Mouse (Mus musculus) midbrain, embryonic 13.5 days (tissue): ENCODE data around the gene 6430550D23Rik. TPM values are rescaled to one million over a fixed set of nuclear protein-coding genes. Genes with fewer than 3 reads are reported as not detected.

Source experiments
- ATAC-seq: fragments of 200-750 bp; cut with Nextera tagmentation; 2 replicates; pipeline ENCODE4 v1.8.0; 2017; ENCODE audit warnings: mild to moderate bottlenecking, moderate TSS enrichment, moderate library complexity
- H3K27ac ChIP-seq: fragments of 300-500 bp; sonication (generic); 2 replicates; pipeline ENCODE4 v1.5.1; 2015; ENCODE audit warnings: inconsistent platforms, mild to moderate bottlenecking, moderate library complexity
- H3K27me3 ChIP-seq: fragments of 300-500 bp; sonication (generic); 2 replicates; pipeline ENCODE4 v1.6.1; 2015; ENCODE audit warnings: mild to moderate bottlenecking, inconsistent platforms
- H3K36me3 ChIP-seq: fragments of 300-500 bp; sonication (generic); 2 replicates; pipeline ENCODE4 v1.6.1; 2015; ENCODE audit warnings: mild to moderate bottlenecking, inconsistent platforms
- H3K4me1 ChIP-seq: fragments of 300-500 bp; sonication (generic); replicated peaks from 2 replicates; pipeline ENCODE4 v1.6.1; 2015; ENCODE audit warnings: inconsistent platforms
- H3K4me2 ChIP-seq: fragments of 300-500 bp; sonication (generic); replicated peaks from 2 replicates; pipeline ENCODE4 v1.6.1; 2015; ENCODE audit warnings: moderate library complexity, mild to moderate bottlenecking, inconsistent platforms
- H3K4me3 ChIP-seq: fragments of 300-500 bp; sonication (generic); replicated peaks from 2 replicates; pipeline ENCODE4 v1.5.1; 2015; ENCODE audit warnings: mild to moderate bottlenecking, inconsistent platforms
- H3K9ac ChIP-seq: fragments of 300-500 bp; sonication (generic); replicated peaks from 2 replicates; pipeline ENCODE4 v1.6.1; 2015; ENCODE audit warnings: mild to moderate bottlenecking, inconsistent platforms
- H3K9me3 ChIP-seq: fragments of 300-500 bp; sonication (generic); 2 replicates; pipeline ENCODE4 v1.6.1; 2016; ENCODE audit warnings: mild to moderate bottlenecking, inconsistent platforms
- WGBS: fragments of 180-500 bp; shearing (Covaris S2); methylation state at CpG from one replicate; pipeline ENCODE4 v1.1.7; 2015; 5-methylcytosine and 5-hydroxymethylcytosine counted together
- polyA plus RNA-seq: library from polyadenylated mRNA; unstranded; fragments of >200 nt; fragmentation: Nextera tagmentation; extraction: Ambion mirVana; gene quantifications from 2 replicates; pipeline ENCODE4 v1.2.1, GENCODE M21; 2015

6430550D23Rik gene
- polyA plus RNA-seq, 1 experiment from 2014 or later = 1.9 TPM

DNA sequence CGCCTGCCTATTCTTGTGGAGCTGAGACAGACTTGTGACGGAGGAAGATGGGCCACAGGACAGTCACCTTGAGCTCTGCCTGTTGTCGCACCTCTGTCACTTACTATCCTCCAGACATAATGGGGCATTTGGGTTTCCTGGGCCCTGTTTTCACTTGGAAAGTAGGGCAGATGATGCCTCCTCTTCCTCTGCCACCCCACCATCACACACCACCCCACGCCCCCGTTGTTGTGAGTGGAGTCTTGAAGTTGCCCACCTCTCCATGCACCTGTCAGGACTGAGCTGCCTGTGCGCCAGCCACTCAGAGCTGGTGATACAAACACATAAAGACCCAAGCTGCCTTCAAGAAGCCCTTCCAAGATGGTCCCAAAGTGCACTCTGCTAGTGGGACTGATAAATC is 20.6 kb downstream of the 6430550D23Rik start:
- WGBS = 98% methylated on average over 6 of the region's 6 CpGs

DNA sequence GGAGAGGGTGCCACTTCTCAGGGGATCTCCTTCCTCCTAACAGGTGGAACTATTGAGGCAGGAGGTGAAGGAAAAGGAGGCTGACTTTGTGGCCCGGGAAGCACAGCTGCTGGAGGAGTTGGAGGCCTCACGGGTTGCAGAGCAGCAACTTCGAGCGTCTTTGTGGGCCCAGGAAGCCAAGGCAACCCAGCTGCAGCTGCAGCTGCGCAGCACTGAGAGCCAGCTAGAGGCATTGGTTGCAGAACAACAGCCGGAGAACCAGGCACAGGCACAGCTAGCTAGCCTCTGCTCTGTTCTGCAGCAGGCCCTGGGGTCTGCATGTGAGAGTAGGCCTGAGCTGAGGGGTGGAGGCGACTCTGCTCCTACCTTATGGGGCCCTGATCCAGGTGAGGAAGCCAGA is 22.0 kb downstream of the 6430550D23Rik start:
- Histone ChIP-seq H3K9me3 (no peaks in the 10 kb centered on the region), H3K4me1 (no peaks in the 10 kb centered on the region), H3K4me3 (no peak overlapping the region), H3K27ac (no peak overlapping the region), H3K27me3 (no peaks in the 10 kb centered on the region), H3K36me3 (peaks cover 98% of the 10 kb centered on the region), H3K4me2 (no peak overlapping the region), H3K9ac (no peak overlapping the region)
- WGBS = 91% methylated on average over 7 of the region's 7 CpGs
- ATAC-seq = no peak

More for the DNA sequence above, 20.6 kb downstream of the 6430550D23Rik start:
- ATAC-seq = no peak
- Histone ChIP-seq H3K9ac (no peak overlapping the region), H3K4me1 (no peaks in the 10 kb centered on the region), H3K36me3 (peaks cover 99% of the 10 kb centered on the region), H3K4me3 (no peak overlapping the region), H3K27me3 (no peaks in the 10 kb centered on the region), H3K27ac (no peak overlapping the region), H3K9me3 (no peaks in the 10 kb centered on the region), H3K4me2 (no peak overlapping the region)

DNA sequence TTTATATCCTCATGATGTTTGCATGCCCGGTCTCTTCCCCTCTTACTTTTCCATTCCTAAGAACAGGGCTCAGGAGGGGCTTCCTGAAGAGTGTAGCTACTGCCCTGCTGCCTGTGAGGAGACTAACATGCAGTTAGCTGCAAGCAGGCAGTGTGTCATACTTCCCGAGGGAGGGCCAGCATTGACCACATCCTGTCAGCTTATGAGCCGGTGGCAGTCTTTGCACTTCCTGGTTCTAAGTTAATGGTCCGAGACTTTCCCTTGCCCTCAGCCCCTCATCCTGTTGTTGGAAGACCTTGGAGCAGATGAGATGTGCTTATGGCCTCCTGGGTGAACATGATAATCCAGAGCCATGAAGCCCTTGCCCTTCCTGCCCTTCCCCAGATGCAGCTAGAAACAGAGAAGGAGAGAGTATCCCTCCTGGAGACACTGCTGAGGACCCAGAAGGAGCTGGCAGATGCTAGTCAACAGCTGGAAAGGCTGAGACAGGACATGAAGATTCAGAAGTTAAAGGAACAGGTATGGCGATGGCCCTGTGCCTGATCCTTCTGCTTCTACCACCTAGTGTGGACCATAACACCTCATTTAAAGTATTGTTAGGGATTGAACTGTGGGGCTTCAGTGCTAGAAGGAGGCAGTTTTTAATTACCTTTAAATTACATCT is 28.3 kb downstream of the 6430550D23Rik start:
- ATAC-seq = no peak
- 91% methylated on average over 5 of the region's 5 CpGs for WGBS
- no peaks in the 10 kb centered on the region for H3K27me3 ChIP-seq

DNA sequence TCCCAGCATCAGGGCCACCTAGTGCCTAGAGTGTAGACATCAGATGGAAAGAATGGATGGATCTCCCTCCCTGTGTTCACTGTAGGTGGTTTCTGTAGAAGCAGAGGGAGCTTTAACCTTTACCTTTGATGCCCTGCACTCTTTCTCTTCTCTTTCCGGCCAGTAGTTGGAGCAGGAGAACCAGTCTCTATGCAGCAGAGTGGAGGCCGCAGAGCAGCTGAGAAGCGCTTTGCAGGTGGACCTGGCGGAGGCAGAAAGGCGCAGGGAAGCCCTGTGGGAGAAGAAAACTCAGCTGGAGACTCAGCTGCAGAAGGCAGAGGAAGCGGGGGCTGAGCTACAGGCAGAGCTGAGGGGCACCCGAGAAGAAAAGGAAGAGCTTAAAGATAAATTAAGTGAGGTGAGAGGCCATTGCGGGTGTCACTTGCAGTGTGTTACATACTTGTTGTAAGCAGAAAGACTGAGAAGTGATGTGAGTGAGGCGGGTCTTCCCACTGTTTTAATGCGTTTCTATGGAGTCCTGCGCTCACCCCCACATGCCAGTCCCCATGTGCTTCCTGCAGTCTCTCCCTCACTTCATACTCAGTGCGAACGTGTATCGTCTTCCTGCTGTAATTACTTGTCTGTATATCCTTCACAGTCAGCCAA is 33.6 kb downstream of the 6430550D23Rik start:
- Histone ChIP-seq H3K27me3 (no peaks in the 10 kb centered on the region), H3K36me3 (peaks cover 90% of the 10 kb centered on the region), H3K4me1 (no peaks in the 10 kb centered on the region), H3K9ac (no peak overlapping the region), H3K27ac (no peak overlapping the region), H3K4me2 (no peak overlapping the region), H3K9me3 (no peaks in the 10 kb centered on the region), H3K4me3 (no peak overlapping the region)
- ATAC-seq = no peak
- 81% methylated on average over 14 of the region's 14 CpGs for WGBS

More for the DNA sequence above, 28.3 kb downstream of the 6430550D23Rik start:
- no peak overlapping the region for H3K4me3 ChIP-seq
- peaks cover 92% of the 10 kb centered on the region for H3K36me3 ChIP-seq
- no peaks in the 10 kb centered on the region for H3K9me3 ChIP-seq
- no peak overlapping the region for H3K9ac ChIP-seq
- no peaks in the 10 kb centered on the region for H3K4me1 ChIP-seq
- no peak overlapping the region for H3K27ac ChIP-seq
- no peak overlapping the region for H3K4me2 ChIP-seq

DNA sequence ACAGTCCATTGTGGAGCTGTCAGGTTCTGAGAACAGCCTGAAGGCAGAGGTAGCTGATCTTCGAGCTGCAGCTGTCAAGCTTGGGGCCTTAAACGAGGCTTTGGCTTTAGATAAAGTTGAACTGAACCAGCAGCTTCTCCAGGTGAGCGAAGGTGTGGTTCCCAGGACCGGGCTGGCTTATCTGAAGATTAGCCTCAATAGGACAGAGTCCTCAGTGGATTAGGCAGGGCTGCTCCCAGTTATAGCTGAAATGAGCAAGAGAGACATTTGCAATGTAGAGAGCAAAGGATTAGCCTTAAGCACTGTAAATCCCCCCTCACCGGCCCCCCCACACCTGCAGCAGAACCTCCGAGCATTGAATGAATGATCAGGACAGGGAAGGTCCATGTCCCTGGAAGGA is 34.4 kb downstream of the 6430550D23Rik start:
- WGBS = 83% methylated on average over 6 of the region's 6 CpGs
- no peak overlapping the region for H3K4me2 ChIP-seq
- no peaks in the 10 kb centered on the region for H3K27me3 ChIP-seq
- no peak overlapping the region for H3K4me3 ChIP-seq
- H3K9me3 ChIP-seq = no peaks in the 10 kb centered on the region
- ATAC-seq = no peak
- no peak overlapping the region for H3K27ac ChIP-seq
- H3K4me1 ChIP-seq = no peaks in the 10 kb centered on the region
- peaks cover 90% of the 10 kb centered on the region for H3K36me3 ChIP-seq
- H3K9ac ChIP-seq = no peak overlapping the region

DNA sequence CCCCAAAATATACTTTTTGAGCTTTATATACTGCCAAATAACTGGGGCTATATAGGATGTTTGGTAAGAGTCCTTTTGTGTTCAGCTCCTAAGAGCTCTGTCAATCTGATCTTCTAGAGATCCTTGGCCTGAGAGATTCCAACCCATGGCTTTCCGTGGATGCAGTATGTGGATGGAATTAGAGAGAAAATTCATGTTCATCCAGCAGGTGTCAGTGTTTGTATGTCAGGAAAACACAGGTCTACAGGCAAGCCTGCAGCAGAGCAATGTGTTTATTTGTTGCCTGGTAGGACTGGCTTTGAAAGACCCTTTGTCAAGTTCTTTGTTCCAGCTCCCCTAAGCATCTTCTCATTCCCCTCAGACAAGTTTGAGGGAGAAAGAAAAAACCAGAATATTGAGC is 44.8 kb downstream of the 6430550D23Rik start:
- Histone ChIP-seq H3K27me3 (no peaks in the 10 kb centered on the region), H3K9me3 (no peaks in the 10 kb centered on the region), H3K36me3 (peaks cover 56% of the 10 kb centered on the region), H3K9ac (no peak overlapping the region), H3K4me3 (no peak overlapping the region), H3K4me2 (no peak overlapping the region), H3K4me1 (no peaks in the 10 kb centered on the region), H3K27ac (no peak overlapping the region)
- ATAC-seq = no peak
- 51% methylated on average over 1 of the region's 1 CpGs for WGBS

DNA sequence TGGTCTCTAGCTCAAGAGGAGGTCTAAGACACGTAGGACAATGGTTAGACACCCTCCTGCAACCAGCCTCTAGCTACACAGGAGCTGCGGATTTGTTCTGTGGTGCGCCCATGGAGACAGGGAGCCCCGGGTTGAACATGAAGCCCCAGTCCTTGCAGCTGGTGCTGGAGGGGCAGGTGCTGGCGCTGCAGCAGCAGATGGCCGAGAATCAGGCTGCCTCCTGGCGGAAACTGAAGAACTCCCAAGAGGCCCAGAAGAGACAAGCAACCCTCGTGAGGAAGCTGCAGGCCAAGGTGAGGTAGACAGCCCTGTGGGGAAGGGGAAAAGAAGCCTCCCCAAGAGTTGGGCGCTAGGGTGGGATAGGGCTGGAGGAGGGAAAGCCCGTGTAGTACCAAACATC is 45.9 kb downstream of the 6430550D23Rik start:
- 77% methylated on average over 10 of the region's 10 CpGs for WGBS
- peaks cover 44% of the 10 kb centered on the region for H3K36me3 ChIP-seq
- no peak overlapping the region for H3K4me2 ChIP-seq
- no peak overlapping the region for H3K9ac ChIP-seq
- H3K27me3 ChIP-seq = no peaks in the 10 kb centered on the region
- H3K27ac ChIP-seq = no peak overlapping the region
- ATAC-seq = no peak
- H3K9me3 ChIP-seq = no peaks in the 10 kb centered on the region
- H3K4me1 ChIP-seq = peaks cover 9% of the 10 kb centered on the region
- no peak overlapping the region for H3K4me3 ChIP-seq

DNA sequence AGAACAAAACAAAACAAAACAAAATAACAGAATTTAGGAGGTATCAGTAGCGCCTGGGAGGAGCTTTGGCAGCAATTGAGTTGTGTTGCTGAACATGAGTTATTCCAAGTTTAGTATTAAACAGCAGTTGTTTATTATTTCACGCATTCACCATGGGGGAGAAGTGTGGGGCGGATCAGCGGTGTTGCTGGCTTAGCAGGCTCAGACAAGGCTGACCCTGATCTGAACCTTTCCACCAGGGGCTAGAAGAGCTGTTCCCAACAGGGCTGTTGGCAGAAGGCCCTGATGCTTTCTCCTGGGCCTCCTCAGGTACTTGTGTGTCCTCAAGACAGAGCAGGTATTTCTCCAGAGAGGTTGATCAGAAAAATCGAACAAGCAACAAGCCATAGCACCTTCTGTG is 47.8 kb downstream of the 6430550D23Rik start:
- no peak overlapping the region for H3K4me3 ChIP-seq
- H3K9ac ChIP-seq = no peak overlapping the region
- H3K27me3 ChIP-seq = no peaks in the 10 kb centered on the region
- H3K4me2 ChIP-seq = no peak overlapping the region
- 93% methylated on average over 5 of the region's 5 CpGs for WGBS
- H3K9me3 ChIP-seq = no peaks in the 10 kb centered on the region
- H3K36me3 ChIP-seq = peaks cover 27% of the 10 kb centered on the region
- peaks cover 9% of the 10 kb centered on the region for H3K4me1 ChIP-seq
- ATAC-seq = no peak
- H3K27ac ChIP-seq = no peak overlapping the region

DNA sequence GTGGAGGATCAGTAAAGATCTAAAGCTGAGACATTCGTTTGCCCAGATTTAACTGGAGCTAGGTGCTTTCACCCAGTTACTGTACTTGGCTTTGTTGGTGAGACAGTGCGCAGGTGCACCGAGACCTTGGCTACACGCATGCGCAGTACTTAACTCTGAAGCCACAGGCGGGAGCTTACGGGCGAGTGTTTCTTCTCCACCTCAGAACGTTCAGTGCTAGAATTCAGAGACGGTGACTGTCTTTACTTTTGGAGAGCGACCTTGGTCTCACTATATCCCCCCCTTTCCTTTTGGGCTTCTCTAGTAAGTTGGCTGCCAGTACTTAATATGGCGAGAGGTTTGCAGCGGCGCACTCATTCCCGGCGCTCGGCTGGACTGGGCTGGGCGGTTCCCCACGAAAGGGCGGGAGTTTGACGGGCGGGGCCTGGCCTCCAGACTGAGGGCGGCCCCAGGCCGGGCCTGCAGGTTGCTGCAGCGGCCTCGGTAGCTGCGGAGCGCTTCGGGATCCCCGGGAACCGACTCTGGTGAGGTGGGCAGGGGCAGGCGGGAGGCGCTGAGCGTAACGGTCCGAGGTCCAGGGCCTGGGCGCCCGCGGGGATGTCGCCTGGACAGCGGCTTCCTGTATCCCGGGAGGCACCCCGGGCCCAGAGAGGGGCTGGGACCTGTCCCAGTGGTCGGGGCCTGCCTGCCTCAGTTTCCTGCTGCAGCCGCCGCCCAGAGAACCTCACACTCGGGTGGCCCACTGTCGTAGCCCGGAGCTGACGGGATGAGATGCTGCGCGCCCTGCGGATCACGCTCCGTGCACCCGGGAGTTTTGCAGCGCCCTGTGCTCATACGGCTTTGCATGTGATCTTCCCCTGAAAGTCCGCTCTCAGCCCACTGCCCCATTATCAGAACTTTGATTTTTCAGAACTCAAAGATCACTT is 51.4 kb downstream of the 6430550D23Rik start, which contains the start of gene Cep250:
Gene Cep250 (plus strand): TSS at position 325 of the 926 bp plus-strand sequence.
- peak; percentile 97 for ATAC-seq
- peak within 1 kb of the TSS; percentile 67 for H3K4me2 ChIP-seq
- no peaks in the 10 kb centered on the region for H3K27me3 ChIP-seq
- peaks cover 9% of the 10 kb centered on the region for H3K4me1 ChIP-seq
- no peaks in the 10 kb centered on the region for H3K9me3 ChIP-seq
- under 1% methylated on average over 59 of the region's 59 CpGs for WGBS
- H3K9ac ChIP-seq = peak within 1 kb of the TSS; percentile 95
- peak within 1 kb of the TSS; percentile 88 for H3K4me3 ChIP-seq
- no peaks in the 10 kb centered on the region for H3K36me3 ChIP-seq
- peak within 1 kb of the TSS; percentile 88 for H3K27ac ChIP-seq

DNA sequence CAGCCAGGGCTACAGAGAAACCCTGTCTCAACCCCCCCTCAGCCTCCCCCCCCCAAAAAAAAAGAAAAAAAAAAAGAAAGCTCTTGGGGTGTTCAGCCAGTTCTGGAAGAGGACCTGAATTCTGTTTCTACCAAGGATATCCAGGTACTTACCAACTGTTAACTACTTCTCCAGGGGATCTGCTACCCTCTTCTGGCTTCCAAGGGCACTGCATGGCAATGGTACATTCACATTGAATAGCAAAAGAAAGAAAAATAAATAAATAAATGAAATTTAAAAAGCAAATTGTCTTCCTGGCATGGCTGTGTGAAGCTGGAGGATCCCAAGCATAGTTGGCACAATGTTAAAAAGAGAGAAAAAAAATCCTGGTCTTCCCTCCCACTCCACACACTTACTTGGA is 55.8 kb downstream of the 6430550D23Rik start:
- ATAC-seq = no peak
- Histone ChIP-seq H3K4me2 (no peak overlapping the region), H3K4me1 (peaks cover 13% of the 10 kb centered on the region), H3K4me3 (no peak overlapping the region), H3K27me3 (no peaks in the 10 kb centered on the region), H3K36me3 (no peaks in the 10 kb centered on the region), H3K9ac (no peak overlapping the region), H3K9me3 (no peaks in the 10 kb centered on the region), H3K27ac (no peak overlapping the region)

DNA sequence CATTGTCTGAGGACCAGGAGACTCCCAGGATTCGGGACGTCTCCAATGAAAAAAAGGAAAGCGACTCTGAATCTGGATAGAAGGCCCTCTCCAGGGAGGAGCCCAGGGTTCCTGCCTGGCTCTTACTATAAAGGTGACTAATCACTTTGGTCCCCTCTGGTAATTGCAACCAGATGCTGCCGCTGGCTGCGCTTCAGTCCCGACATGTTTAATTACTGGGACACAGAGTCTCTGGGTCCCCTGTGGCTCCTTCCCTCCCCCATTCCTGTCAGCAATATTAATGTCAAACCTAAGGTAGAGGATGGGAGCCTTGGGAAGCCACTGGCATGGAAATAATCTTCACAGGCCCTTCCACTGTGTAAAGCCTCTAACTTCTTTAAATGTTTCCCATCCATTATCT is 58.4 kb downstream of the 6430550D23Rik start:
- H3K4me2 ChIP-seq = no peak overlapping the region
- H3K27me3 ChIP-seq = 0 out of 2 replicates have a peak, but pooled peaks cover under 1% of the 10 kb centered on the region
- H3K36me3 ChIP-seq = no peaks in the 10 kb centered on the region
- peaks cover 23% of the 10 kb centered on the region for H3K4me1 ChIP-seq
- 30% methylated on average over 6 of the region's 6 CpGs for WGBS
- no peak for ATAC-seq
- no peak overlapping the region for H3K9ac ChIP-seq
- H3K27ac ChIP-seq = no peak overlapping the region
- no peaks in the 10 kb centered on the region for H3K9me3 ChIP-seq
- H3K4me3 ChIP-seq = no peak overlapping the region
